Mouse (Mus musculus): ENCODE measurements at regions not wholly inside any gene's neighbourhood (a gene's known extent, or its start where the extent isn't known, plus 50 kb on each side); places are given as distances from the start of the nearest gene placed in this dataset.

GRCm38 (mm10) chr2:84183624-84184287 lies 193.4 kb downstream of the Gm13691 start:
- DNase-seq (ENCODE audit: low spot score in 2 of 2), result peak; percentile 29 to 43

GRCm38 (mm10) chr2:84184288-84185015 lies 194.1 kb downstream of the Gm13691 start:
- DNase-seq (ENCODE audit: low spot score in 2 of 2), result peak; percentile 67 to 83

- DNase-seq (ENCODE audit: low spot score in 2 of 2), result no peak
Observed at GRCm38 (mm10) chr2:84185016-84185330, 194.6 kb downstream of the Gm13691 start.

GRCm38 (mm10) chr2:84186126-84186701 lies 195.9 kb downstream of the Gm13691 start:
- peak; percentile 67 to 68 for DNase-seq (ENCODE audit: low spot score in 2 of 2)

GRCm38 (mm10) chr2:84187456-84187855 lies 197.1 kb downstream of the Gm13691 start:
- DNase-seq (ENCODE audit: low spot score in 2 of 2), result no peak

GRCm38 (mm10) chr2:84189302-84189701 lies 198.9 kb downstream of the Gm13691 start:
- DNase-seq (ENCODE audit: low spot score in 2 of 2), result no peak

- DNase-seq (ENCODE audit: low spot score in 2 of 2), result no peak
Observed at GRCm38 (mm10) chr2:84217116-84217515, 208.1 kb downstream of the Calcrl start.

GRCm38 (mm10) chr2:84222049-84222448 lies 203.2 kb downstream of the Calcrl start:
- DNase-seq (ENCODE audit: low spot score in 2 of 2), result no peak

- peak; percentile 57 to 75 for DNase-seq (ENCODE audit: low spot score in 2 of 2)
Observed at GRCm38 (mm10) chr2:84229777-84230176, 195.4 kb downstream of the Calcrl start.

- DNase-seq (ENCODE audit: low spot score in 2 of 2), result no peak
Observed at GRCm38 (mm10) chr2:84235641-84236040, 189.6 kb downstream of the Calcrl start.

- no peak for DNase-seq (ENCODE audit: low spot score in 2 of 2)
Observed at GRCm38 (mm10) chr2:84241244-84241643, 184.0 kb downstream of the Calcrl start.

- DNase-seq (ENCODE audit: low spot score in 2 of 2), result peak; percentile 13 to 30
Observed at GRCm38 (mm10) chr2:84241986-84242385, 183.2 kb downstream of the Calcrl start.

GRCm38 (mm10) chr2:84245900-84246299 lies 179.3 kb downstream of the Calcrl start:
- DNase-seq (ENCODE audit: low spot score in 2 of 2), result no peak

GRCm38 (mm10) chr2:84246562-84246961 lies 178.6 kb downstream of the Calcrl start:
- DNase-seq (ENCODE audit: low spot score in 2 of 2), result no peak

GRCm38 (mm10) chr2:84248169-84248568 lies 177.0 kb downstream of the Calcrl start:
- DNase-seq (ENCODE audit: low spot score in 2 of 2), result no peak

GRCm38 (mm10) chr2:84249871-84250270 lies 175.3 kb downstream of the Calcrl start:
- DNase-seq (ENCODE audit: low spot score in 2 of 2), result peak; percentile 38 to 46

- no peak for DNase-seq (ENCODE audit: low spot score in 2 of 2)
Observed at GRCm38 (mm10) chr2:84252076-84252475, 173.1 kb downstream of the Calcrl start.

- DNase-seq (ENCODE audit: low spot score in 2 of 2), result no peak
Observed at GRCm38 (mm10) chr2:84258339-84259006, 166.7 kb downstream of the Calcrl start.

GRCm38 (mm10) chr2:84259222-84259621 lies 166.0 kb downstream of the Calcrl start:
- DNase-seq (ENCODE audit: low spot score in 2 of 2), result no peak

- DNase-seq (ENCODE audit: low spot score in 2 of 2), result no peak
Observed at GRCm38 (mm10) chr2:84260701-84261100, 164.5 kb downstream of the Calcrl start.

- no peak for DNase-seq (ENCODE audit: low spot score in 2 of 2)
Observed at GRCm38 (mm10) chr2:84261481-84261880, 163.7 kb downstream of the Calcrl start.

GRCm38 (mm10) chr2:84264485-84264884 lies 160.7 kb downstream of the Calcrl start:
- no peak for DNase-seq (ENCODE audit: low spot score in 2 of 2)

Measured in heart, adult 9 months (tissue).